Mouse (Mus musculus): ENCODE data around the gene Sema6c. TPM values are rescaled to one million over a fixed set of nuclear protein-coding genes. Genes with fewer than 3 reads are reported as not detected.
"Not testable (repeated sequence)": the region's sequence is repeated elsewhere in the genome, so short reads cannot be mapped to it uniquely, and the experiment has no call there.

Gene Sema6c
- polyA plus RNA-seq (2016; fragmentation: Nextera tagmentation; extraction: Ambion mirVana) = 59.5 and 68.7 TPM in 2 replicates

DNA sequence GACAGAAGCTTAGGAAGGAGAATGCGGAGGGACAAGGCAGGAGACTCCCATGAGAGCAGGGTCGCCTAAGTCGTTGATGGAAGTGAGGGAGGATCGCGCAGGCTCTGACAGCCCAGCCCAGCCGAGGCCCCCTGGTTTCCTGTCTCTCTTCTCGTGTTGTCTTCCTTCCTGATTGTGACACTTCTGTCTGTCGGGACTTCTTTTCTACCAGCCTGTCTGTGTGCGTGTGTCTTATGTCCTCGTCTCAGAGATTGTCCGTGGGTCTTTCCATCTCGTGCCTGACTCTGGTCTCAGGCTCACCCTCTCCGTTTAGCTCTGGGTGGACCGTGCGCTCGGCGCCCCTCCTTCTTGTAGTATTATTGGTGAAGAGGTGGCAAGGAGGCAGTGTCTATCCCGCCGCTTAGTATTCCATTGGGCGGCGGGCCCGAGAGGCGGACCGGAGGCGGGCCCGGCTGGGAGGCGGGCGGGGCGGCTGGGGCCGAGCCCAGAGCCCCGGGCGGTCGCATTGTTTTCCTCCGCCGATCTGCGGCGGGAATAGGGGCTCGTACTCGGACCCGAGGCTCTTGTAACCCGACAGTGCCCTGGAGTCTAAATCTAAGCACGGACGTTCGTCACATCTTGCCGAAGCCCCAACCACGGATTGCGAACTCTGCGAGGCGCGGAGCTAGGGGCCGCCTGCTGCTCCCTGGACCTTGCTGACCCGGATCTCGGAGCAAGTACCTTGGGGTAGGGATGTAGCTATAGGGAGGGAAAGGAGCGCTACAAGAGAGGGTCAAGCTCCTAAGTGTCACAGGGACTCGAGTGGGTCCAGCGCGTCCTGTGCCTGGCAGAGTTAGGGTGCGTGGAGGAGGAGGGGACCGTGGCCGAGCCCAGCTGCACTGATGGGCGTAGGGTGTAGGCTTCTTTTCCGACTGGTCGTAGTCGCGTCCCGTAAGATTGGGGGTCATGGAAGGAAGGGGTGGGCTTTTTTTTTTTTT is at the start of gene Sema6c:
TSS of gene Sema6c (plus strand) at position 471 of the 977 bp plus-strand sequence.
- peak; percentile 96 for ATAC-seq (ENCODE audit: low FRiP score)
- peaks cover 44% of the 10 kb centered on the region for H3K4me1 ChIP-seq
- WGBS = under 1% methylated on average over 66 of the region's 66 CpGs
- no peaks in the 10 kb centered on the region for H3K9me3 ChIP-seq (replicated peaks)
- H3K27me3 ChIP-seq = peaks cover 2% of the 10 kb centered on the region; the same call in 1 of the 2 replicates
- H3K4me2 ChIP-seq (replicated peaks) = peak within 1 kb of the TSS; percentile 76
- H3K27ac ChIP-seq = peak within 1 kb of the TSS; percentile 91
- peaks cover 13% of the 10 kb centered on the region for H3K36me3 ChIP-seq
- peak within 1 kb of the TSS; percentile 92 for H3K9ac ChIP-seq
- H3K4me3 ChIP-seq = peak within 1 kb of the TSS; percentile 88

DNA sequence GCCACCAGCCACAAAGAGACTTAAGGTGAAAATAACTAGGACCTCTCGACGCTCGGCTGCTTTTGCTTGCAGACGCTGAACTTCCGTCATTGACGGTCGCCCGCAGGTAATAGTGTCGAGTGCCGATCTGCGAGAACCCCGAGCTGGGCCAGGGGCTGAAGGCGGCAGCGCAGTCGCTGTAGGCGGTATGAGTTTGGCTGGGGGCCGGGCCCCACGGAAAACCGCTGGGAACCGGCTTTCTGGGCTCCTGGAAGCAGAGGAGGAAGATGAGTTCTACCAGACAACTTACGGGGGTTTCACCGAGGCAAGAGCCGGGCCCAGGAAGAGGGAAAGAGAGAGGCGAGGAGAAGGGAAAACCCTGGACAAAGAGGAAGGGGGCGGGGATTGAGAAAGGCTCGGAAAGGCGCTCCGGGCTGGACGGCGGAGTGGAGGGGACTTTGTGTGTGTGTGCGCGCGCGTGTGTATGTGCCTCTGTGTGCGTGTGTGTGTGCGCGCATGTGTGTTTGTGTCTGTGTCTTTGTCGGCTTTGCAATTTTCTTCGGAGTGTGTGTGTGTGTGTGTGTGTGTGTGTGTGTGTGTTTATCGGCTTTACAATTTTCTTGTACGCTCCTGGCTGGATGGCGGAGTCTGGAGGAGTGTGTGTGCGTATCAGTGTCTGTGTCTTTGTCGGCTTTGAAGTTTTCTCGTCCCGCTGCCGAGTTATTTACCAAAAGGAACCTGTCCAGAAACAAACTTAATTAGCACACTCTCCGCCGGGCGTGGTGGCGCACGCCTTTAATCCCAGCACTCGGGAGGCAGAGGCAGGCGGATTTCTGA is 49.1 kb upstream of the Sema6c start, which contains the start of gene Vps72:
TSS of gene Vps72 (plus strand) at position 112 of the 816 bp plus-strand sequence.
- ATAC-seq (ENCODE audit: low FRiP score) = peak; percentile 75
- 1% methylated on average over 53 of the region's 54 CpGs for WGBS

DNA sequence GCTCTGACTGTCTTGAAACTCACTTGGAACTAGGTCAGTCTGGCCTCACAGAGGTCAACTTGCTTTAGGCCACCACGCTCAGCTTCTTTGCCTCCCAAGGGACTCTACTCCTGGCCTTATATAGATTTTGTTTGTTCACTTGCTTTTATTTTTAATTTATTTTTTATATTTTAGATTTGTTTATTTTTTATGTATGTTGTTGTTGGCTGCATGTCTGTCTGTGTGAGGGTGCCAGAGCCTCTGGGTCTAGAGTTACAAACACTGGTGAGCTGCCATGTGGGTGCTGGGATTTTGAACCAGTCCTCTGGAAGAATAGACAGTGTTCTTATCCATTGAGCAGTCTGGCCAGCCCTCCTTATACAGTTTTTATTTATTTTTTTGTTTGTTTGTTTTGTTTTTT is 47.5 kb upstream of the Sema6c start:
- WGBS = 92% methylated on average over 1 of the region's 1 CpGs
- H3K36me3 ChIP-seq = peaks cover 19% of the 10 kb centered on the region
- H3K4me3 ChIP-seq = no peak overlapping the region
- no peaks in the 10 kb centered on the region for H3K27me3 ChIP-seq
- peaks cover 7% of the 10 kb centered on the region for H3K4me1 ChIP-seq
- H3K9me3 ChIP-seq (replicated peaks) = no peaks in the 10 kb centered on the region
- peak overlapping the region; percentile 46 for H3K4me2 ChIP-seq (replicated peaks)
- no peak overlapping the region for H3K27ac ChIP-seq
- no peak for ATAC-seq (ENCODE audit: low FRiP score)
- H3K9ac ChIP-seq = no peak overlapping the region

More for the DNA sequence above, 49.1 kb upstream of the Sema6c start, which contains the start of gene Vps72:
- H3K4me1 ChIP-seq = peaks cover 7% of the 10 kb centered on the region
- peak within 1 kb of the TSS; percentile 88 for H3K9ac ChIP-seq
- peak within 1 kb of the TSS; percentile 97 for H3K27ac ChIP-seq
- H3K9me3 ChIP-seq (replicated peaks) = no peaks in the 10 kb centered on the region
- H3K4me2 ChIP-seq (replicated peaks) = peak within 1 kb of the TSS; percentile 46
- H3K4me3 ChIP-seq = peak within 1 kb of the TSS; percentile 57
- H3K27me3 ChIP-seq = no peaks in the 10 kb centered on the region
- peaks cover 16% of the 10 kb centered on the region for H3K36me3 ChIP-seq

- no peaks in the 10 kb centered on the region; the same call in 1 of the 2 replicates for H3K4me1 ChIP-seq
- 90% methylated on average over 2 of the region's 2 CpGs for WGBS
- H3K4me3 ChIP-seq = no peak overlapping the region
- no peaks in the 10 kb centered on the region for H3K9me3 ChIP-seq (replicated peaks)
- ATAC-seq (ENCODE audit: low FRiP score) = no peak
- H3K36me3 ChIP-seq = peaks cover 63% of the 10 kb centered on the region
- no peak overlapping the region for H3K4me2 ChIP-seq (replicated peaks)
- no peaks in the 10 kb centered on the region for H3K27me3 ChIP-seq
- no peak overlapping the region for H3K9ac ChIP-seq
- no peak overlapping the region for H3K27ac ChIP-seq
Measured at GRCm38 (mm10) chr3:95117751-95118150, 42.5 kb upstream of the Sema6c start.

DNA sequence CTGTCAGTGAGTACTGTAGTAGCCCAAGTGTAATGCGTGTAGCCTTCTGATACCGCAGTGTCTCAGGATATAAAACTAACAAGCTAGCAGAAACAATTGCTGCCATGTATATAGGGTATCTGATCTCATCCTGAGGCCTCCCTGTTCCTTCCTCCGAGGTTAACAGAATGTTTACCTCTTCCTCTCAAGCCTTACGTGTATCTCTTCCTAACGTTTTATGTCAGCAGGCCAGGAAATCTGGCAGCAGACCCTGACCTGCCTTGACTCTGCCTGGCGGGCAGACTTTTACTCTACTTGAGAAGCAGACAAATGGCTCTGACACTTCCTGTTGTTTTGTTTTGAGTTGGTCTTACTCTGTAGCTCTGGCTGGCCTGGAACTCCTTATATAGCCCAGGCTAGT is 38.7 kb upstream of the Sema6c start:
- Histone ChIP-seq H3K4me3 (no peak overlapping the region), H3K4me1 (0 out of 2 replicates have a peak, but pooled peaks cover 4% of the 10 kb centered on the region), H3K36me3 (peaks cover 56% of the 10 kb centered on the region), H3K27ac (no peak overlapping the region), H3K9me3 (replicated peaks) (no peaks in the 10 kb centered on the region), H3K4me2 (replicated peaks) (no peak overlapping the region), H3K9ac (no peak overlapping the region), H3K27me3 (no peaks in the 10 kb centered on the region)
- no peak for ATAC-seq (ENCODE audit: low FRiP score)
- WGBS = 79% methylated on average over 6 of the region's 6 CpGs

DNA sequence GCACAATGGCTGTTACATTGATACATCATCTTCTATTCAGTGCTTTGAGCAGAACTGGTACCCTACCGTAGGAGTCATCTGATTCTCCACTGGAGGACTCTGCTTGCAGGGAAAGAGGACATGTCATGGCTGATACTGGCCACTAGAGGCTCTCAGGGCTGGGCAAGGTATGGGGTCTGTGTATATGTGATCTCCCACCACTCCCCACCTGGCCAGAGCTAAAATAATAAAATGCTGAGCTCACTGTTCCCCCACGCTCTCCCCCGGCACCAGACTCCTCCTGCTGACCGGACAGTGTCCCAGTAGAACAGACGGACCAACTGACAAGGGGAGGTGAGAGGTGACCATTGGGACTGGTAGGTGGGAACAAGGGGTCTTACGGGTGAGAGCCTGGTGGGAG is 36.0 kb upstream of the Sema6c start, which contains the start of gene Tmod4:
TSS of gene Tmod4 (plus strand) at position 231 of the 400 bp plus-strand sequence.
- no peak within 1 kb of the TSS for H3K27ac ChIP-seq
- 0 out of 2 replicates have a peak, but pooled peaks cover 4% of the 10 kb centered on the region for H3K4me1 ChIP-seq
- H3K4me3 ChIP-seq = no peak within 1 kb of the TSS
- H3K9ac ChIP-seq = no peak within 1 kb of the TSS
- H3K27me3 ChIP-seq = no peaks in the 10 kb centered on the region
- no peak within 1 kb of the TSS for H3K4me2 ChIP-seq (replicated peaks)
- H3K9me3 ChIP-seq (replicated peaks) = no peaks in the 10 kb centered on the region
- 56% methylated on average over 6 of the region's 6 CpGs for WGBS
- 0 out of 2 replicates have a peak, but pooled peaks have one; percentile 39 for ATAC-seq (ENCODE audit: low FRiP score)
- peaks cover 42% of the 10 kb centered on the region for H3K36me3 ChIP-seq

- peaks cover 40% of the 10 kb centered on the region for H3K36me3 ChIP-seq
- 43% methylated on average over 5 of the region's 5 CpGs for WGBS
- H3K4me3 ChIP-seq = no peak overlapping the region
- H3K9me3 ChIP-seq (replicated peaks) = no peaks in the 10 kb centered on the region
- H3K27ac ChIP-seq = no peak overlapping the region
- H3K4me1 ChIP-seq = 0 out of 2 replicates have a peak, but pooled peaks cover 4% of the 10 kb centered on the region
- no peak for ATAC-seq (ENCODE audit: low FRiP score)
- H3K27me3 ChIP-seq = no peaks in the 10 kb centered on the region
- H3K9ac ChIP-seq = no peak overlapping the region
- H3K4me2 ChIP-seq (replicated peaks) = no peak overlapping the region
Measured at GRCm38 (mm10) chr3:95124972-95125371, 35.3 kb upstream of the Sema6c start.

- peaks cover 26% of the 10 kb centered on the region; the same call in 1 of the 2 replicates for H3K36me3 ChIP-seq
- no peak overlapping the region for H3K9ac ChIP-seq
- ATAC-seq (ENCODE audit: low FRiP score) = no peak
- H3K4me2 ChIP-seq (replicated peaks) = no peak overlapping the region
- H3K4me1 ChIP-seq = peaks cover 12% of the 10 kb centered on the region
- no peak overlapping the region for H3K27ac ChIP-seq
- no peaks in the 10 kb centered on the region for H3K27me3 ChIP-seq
- H3K4me3 ChIP-seq = no peak overlapping the region
- 42% methylated on average over 6 of the region's 6 CpGs for WGBS
- no peaks in the 10 kb centered on the region for H3K9me3 ChIP-seq (replicated peaks)
Measured at GRCm38 (mm10) chr3:95129226-95129651, 31.0 kb upstream of the Sema6c start.

DNA sequence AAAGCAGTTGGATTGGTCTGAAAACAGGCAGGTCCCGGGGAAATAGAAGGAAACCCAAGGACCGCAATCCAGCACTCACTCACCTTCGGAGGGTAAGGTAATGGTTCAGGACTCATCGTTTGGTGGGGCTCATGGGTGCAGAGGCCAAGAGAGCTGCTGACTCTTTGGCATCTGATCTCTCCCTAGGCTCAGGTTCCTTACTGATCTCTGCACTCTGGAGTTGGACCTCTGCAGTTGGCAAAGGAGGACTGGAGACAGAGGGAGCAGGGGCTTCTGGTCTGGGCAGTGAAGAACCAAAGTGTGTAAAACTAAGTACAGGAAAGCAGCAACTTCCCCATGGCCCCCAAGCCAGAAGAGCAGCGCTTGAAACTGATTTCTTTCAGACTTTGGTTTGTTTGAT is 30.2 kb upstream of the Sema6c start:
- ATAC-seq (ENCODE audit: low FRiP score) = no peak
- no peak overlapping the region for H3K9ac ChIP-seq
- H3K27ac ChIP-seq = no peak overlapping the region
- peaks cover 26% of the 10 kb centered on the region; the same call in 1 of the 2 replicates for H3K36me3 ChIP-seq
- no peaks in the 10 kb centered on the region for H3K27me3 ChIP-seq
- H3K4me3 ChIP-seq = no peak overlapping the region
- no peak overlapping the region for H3K4me2 ChIP-seq (replicated peaks)
- peaks cover 12% of the 10 kb centered on the region for H3K4me1 ChIP-seq
- no peaks in the 10 kb centered on the region for H3K9me3 ChIP-seq (replicated peaks)
- 89% methylated on average over 5 of the region's 5 CpGs for WGBS

GRCm38 (mm10) chr3:95132389-95132788 is 27.9 kb upstream of the Sema6c start:
- Histone ChIP-seq H3K4me1 (peaks cover 23% of the 10 kb centered on the region), H3K36me3 (peaks cover 26% of the 10 kb centered on the region; the same call in 1 of the 2 replicates)
- H3K9me3 ChIP-seq (replicated peaks); H3K4me2 ChIP-seq (replicated peaks); H3K27ac ChIP-seq; H3K27me3 ChIP-seq; H3K4me3 ChIP-seq; H3K9ac ChIP-seq; ATAC-seq (ENCODE audit: low FRiP score): not testable (repeated sequence)
- 82% methylated on average over 2 of the region's 2 CpGs for WGBS

GRCm38 (mm10) chr3:95133176-95133575 is 27.1 kb upstream of the Sema6c start:
- Histone ChIP-seq H3K4me3 (peak overlapping the region; percentile 53), H3K27ac (peak overlapping the region; percentile 71), H3K9me3 (replicated peaks) (no peaks in the 10 kb centered on the region), H3K9ac (peak overlapping the region; percentile 72), H3K4me2 (replicated peaks) (peak overlapping the region; percentile 67), H3K36me3 (peaks cover 30% of the 10 kb centered on the region; the same call in 1 of the 2 replicates), H3K4me1 (peaks cover 23% of the 10 kb centered on the region), H3K27me3 (no peaks in the 10 kb centered on the region)
- WGBS = 60% methylated on average over 11 of the region's 11 CpGs
- peak; percentile 1; the same call in 1 of the 2 replicates for ATAC-seq (ENCODE audit: low FRiP score)

Data from hindbrain, embryonic 12.5 days (tissue).